Mouse (Mus musculus): ENCODE results near the gene Camkmt. TPM values are rescaled to one million over a fixed set of nuclear protein-coding genes. Genes with fewer than 3 reads are reported as not detected.

Gene Camkmt
- polyA plus RNA-seq, 1 experiment, result 0.31 TPM

DNA sequence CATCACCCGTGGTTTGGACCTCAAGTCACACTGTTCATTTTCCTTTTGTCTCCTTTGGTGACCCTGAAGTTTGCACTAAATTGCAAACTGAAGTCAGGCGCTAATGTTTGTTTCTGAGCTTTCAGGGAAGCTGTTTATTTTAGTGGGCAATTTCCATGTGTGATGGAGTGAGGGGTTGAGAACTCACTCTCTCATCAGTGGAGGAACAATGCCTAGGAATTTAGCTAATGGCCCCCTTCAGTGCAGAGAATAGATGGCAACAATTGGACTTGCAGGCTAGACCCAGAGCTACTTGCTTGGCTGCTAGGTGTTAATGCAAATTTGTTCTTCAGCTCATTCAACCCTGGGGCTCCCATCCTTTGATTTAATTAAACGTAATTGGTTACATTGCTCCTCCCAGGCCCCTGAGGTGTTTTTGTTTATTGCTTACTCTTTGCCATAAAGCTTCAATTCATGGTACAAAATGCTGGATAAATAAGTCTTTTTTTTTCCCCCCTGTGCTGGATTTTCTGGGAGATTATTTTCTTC is 58.9 kb downstream of the Camkmt start:
- no peaks in the 10 kb centered on the region for H3K27me3 ChIP-seq (ENCODE audit: control insufficient read depth)
- H3K4me3 ChIP-seq (replicated peaks), result no peak overlapping the region
- TF ChIP-seq GATA1 (IDR thresholded peaks at IDR 0.05; ENCODE audit: low read length), result no peak
- TF ChIP-seq TAL1 (IDR thresholded peaks at IDR 0.05; ENCODE audit: low read length), result no peak
- no peaks in the 10 kb centered on the region for H3K4me1 ChIP-seq (ENCODE audit: control insufficient read depth)
- H3K36me3 ChIP-seq (ENCODE audit: control insufficient read depth), result no peaks in the 10 kb centered on the region
- no peaks in the 10 kb centered on the region for H3K9me3 ChIP-seq (ENCODE audit: control insufficient read depth, low read length)

DNA sequence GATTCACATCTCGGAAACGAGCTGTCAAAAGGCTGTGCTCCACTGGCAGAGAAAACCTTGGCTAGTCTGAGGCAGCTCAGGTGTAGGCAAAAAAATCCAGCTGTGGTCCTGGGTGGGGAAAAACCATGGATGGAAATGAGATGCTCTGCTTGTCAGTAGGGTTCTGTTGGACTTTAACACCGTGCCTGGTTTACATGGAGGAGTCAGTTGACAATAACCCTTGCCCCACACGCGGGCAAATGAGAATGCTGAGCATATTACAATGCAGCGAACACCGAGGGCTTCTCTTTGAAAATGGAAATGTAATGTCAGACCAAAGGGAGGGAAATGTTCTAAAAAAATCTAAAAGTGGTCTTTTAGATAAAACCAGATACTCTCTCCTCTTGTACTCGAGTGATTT is 60.9 kb downstream of the Camkmt start:
- TF ChIP-seq GATA1 (IDR thresholded peaks at IDR 0.05; ENCODE audit: low read length), result no peak
- no peak overlapping the region for H3K4me3 ChIP-seq (replicated peaks)
- no peaks in the 10 kb centered on the region for H3K27me3 ChIP-seq (ENCODE audit: control insufficient read depth)
- no peaks in the 10 kb centered on the region for H3K4me1 ChIP-seq (ENCODE audit: control insufficient read depth)
- no peaks in the 10 kb centered on the region for H3K9me3 ChIP-seq (ENCODE audit: control insufficient read depth, low read length)
- no peaks in the 10 kb centered on the region for H3K36me3 ChIP-seq (ENCODE audit: control insufficient read depth)

DNA sequence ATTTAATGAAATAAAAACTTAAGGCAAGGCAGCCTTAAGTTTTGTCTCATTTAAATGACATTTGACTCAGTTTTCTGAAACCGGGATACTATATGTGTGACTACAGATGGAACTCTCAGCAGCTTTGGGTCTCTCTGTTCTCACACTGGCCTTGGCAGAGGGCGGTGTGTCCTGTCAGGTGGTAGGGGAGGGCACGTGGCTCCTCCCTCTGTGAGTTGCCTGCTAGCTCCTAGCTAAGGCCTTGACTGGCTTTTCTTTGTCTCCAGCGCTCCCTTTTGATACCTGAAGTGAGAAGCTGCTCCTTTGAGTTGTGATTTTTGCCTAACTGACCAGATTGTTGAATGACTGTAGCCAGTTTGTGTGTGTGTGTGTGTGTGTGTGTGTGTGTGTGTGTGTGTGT is 67.8 kb downstream of the Camkmt start:
- H3K4me3 ChIP-seq (replicated peaks), result no peak overlapping the region
- H3K9me3 ChIP-seq (ENCODE audit: control insufficient read depth, low read length), result no peaks in the 10 kb centered on the region
- no peaks in the 10 kb centered on the region for H3K36me3 ChIP-seq (ENCODE audit: control insufficient read depth)
- H3K27me3 ChIP-seq (ENCODE audit: control insufficient read depth), result no peaks in the 10 kb centered on the region
- no peaks in the 10 kb centered on the region for H3K4me1 ChIP-seq (ENCODE audit: control insufficient read depth)
- TF ChIP-seq TAL1 (IDR thresholded peaks at IDR 0.05; ENCODE audit: low read length) (no peak), GATA1 (IDR thresholded peaks at IDR 0.05; ENCODE audit: low read length) (no peak)

DNA sequence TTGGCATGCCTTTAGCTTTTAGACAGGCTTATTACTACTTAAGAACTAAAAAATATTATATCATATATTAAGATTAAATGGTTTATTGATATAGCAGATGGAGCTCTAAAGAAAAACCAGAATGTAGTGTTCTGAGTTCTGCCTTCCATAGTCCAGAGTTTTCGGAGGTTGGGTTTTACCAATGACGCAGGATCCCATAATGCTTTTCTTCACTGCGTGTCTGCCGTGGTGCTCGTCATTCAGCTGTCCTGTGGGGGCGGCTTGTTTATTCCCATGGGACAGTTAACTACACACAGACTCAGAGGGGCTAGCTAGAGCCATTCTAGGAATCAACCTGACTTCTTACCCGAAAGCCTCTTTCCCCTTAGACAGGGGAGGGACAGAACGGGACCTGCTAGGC is 69.2 kb downstream of the Camkmt start:
- Histone ChIP-seq H3K27me3 (ENCODE audit: control insufficient read depth) (no peaks in the 10 kb centered on the region), H3K9me3 (ENCODE audit: control insufficient read depth, low read length) (no peaks in the 10 kb centered on the region), H3K4me1 (ENCODE audit: control insufficient read depth) (no peaks in the 10 kb centered on the region), H3K36me3 (ENCODE audit: control insufficient read depth) (no peaks in the 10 kb centered on the region), H3K4me3 (replicated peaks) (no peak overlapping the region)
- TF ChIP-seq TAL1 (IDR thresholded peaks at IDR 0.05; ENCODE audit: low read length) (no peak), GATA1 (IDR thresholded peaks at IDR 0.05; ENCODE audit: low read length) (no peak)

DNA sequence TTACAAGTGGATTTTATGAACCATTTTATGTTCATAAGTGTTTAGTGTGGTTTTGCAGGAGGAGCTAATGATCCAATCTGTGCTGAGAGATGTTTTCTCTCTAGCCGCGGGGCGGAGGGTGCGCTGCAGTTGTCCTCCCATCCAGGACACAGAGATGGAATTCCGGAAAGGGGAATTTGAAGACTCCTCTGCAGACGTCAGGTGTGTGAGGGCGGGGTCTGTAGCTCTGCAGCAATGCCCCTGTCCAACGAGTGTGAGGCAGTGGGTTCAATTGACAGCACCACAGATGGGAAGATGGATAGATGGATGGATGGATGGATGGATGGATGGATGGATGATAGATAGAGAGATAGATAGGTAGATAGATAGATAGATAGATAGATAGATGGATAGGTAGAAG is 70.4 kb downstream of the Camkmt start:
- no peak for TF ChIP-seq TAL1 (IDR thresholded peaks at IDR 0.05; ENCODE audit: low read length)
- TF ChIP-seq GATA1 (IDR thresholded peaks at IDR 0.05; ENCODE audit: low read length), result no peak
- H3K9me3 ChIP-seq (ENCODE audit: control insufficient read depth, low read length), result no peaks in the 10 kb centered on the region
- H3K27me3 ChIP-seq (ENCODE audit: control insufficient read depth), result no peaks in the 10 kb centered on the region
- no peaks in the 10 kb centered on the region for H3K36me3 ChIP-seq (ENCODE audit: control insufficient read depth)
- H3K4me1 ChIP-seq (ENCODE audit: control insufficient read depth), result no peaks in the 10 kb centered on the region
- H3K4me3 ChIP-seq (replicated peaks), result no peak overlapping the region

DNA sequence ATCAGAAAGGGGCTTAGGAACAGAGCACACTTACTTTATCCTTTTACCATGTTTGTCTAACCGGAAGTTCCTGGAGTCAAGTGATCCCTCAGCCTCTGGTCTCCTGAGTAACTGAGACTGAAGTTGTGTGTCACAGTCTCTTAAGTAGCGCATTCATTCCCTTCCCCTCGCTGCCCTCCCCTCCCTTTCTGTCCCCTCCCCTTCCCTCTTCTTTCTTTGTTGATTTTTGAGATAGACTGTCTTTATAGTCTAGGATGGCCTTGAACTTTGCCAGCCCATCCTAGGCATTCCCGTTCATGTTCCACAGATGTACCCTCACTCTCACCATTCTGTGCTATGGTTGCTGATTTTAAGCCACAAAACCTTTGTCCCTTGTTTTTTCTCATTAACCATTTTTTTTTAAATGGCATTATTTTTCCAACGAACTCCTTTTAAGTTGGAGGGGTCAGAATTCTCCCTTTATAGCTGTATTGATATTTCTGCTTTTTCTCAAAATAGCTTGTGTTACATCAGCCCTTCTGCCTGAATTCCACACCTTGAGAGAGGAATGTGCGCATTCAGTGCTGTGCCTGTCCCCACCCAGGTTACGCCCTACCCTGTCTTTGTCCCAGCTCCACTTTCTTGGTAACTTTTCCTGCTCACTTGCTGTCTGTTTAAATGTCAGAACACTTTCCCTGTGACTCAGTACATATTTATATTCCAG is 72.4 kb downstream of the Camkmt start:
- H3K36me3 ChIP-seq (ENCODE audit: control insufficient read depth), result no peaks in the 10 kb centered on the region
- no peak overlapping the region for H3K4me3 ChIP-seq (replicated peaks)
- H3K27me3 ChIP-seq (ENCODE audit: control insufficient read depth), result no peaks in the 10 kb centered on the region
- TF ChIP-seq GATA1 (IDR thresholded peaks at IDR 0.05; ENCODE audit: low read length) (no peak), TAL1 (IDR thresholded peaks at IDR 0.05; ENCODE audit: low read length) (no peak)
- no peaks in the 10 kb centered on the region for H3K9me3 ChIP-seq (ENCODE audit: control insufficient read depth, low read length)
- H3K4me1 ChIP-seq (ENCODE audit: control insufficient read depth), result no peaks in the 10 kb centered on the region

DNA sequence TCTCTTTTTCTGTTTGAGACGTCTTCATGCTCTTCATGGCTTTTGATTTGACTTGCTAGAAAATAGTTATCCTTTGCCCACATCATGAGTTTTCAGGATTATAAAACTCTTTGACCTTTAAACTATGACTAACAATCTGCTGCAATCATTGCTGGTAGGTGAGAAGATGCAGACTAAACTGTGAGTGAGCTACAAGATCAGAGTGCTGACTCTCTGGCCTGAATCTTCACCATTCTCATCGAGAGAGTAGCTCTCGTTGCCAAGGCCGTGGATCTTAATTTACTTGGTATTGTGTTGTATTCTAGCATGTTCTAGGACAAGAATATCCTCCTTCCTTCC is 72.9 kb downstream of the Camkmt start:
- no peaks in the 10 kb centered on the region for H3K9me3 ChIP-seq (ENCODE audit: control insufficient read depth, low read length)
- no peaks in the 10 kb centered on the region for H3K27me3 ChIP-seq (ENCODE audit: control insufficient read depth)
- no peaks in the 10 kb centered on the region for H3K4me1 ChIP-seq (ENCODE audit: control insufficient read depth)
- H3K36me3 ChIP-seq (ENCODE audit: control insufficient read depth), result no peaks in the 10 kb centered on the region
- TF ChIP-seq GATA1 (IDR thresholded peaks at IDR 0.05; ENCODE audit: low read length) (no peak), TAL1 (IDR thresholded peaks at IDR 0.05; ENCODE audit: low read length) (no peak)
- H3K4me3 ChIP-seq (replicated peaks), result no peak overlapping the region

DNA sequence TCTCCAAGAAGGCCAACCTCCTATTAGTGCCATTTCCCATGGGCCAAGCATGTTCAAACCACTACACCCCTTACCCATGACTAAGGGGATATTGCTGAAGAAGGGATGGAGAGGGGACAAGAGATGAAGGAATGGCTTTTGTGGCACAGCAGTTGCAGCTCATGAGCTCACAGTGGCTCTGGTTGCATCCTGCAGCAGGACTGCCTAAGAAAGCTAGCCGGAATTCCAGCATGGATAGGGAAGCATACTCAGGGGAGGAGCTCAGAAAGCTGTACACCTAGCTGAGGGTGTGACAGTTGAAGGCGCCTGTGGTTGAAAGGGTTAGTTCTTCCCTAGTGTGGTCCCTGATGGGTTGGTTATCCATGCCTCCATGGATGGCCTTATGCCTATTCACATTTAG is 78.4 kb downstream of the Camkmt start:
- Histone ChIP-seq H3K36me3 (ENCODE audit: control insufficient read depth) (no peaks in the 10 kb centered on the region), H3K27me3 (ENCODE audit: control insufficient read depth) (no peaks in the 10 kb centered on the region), H3K9me3 (ENCODE audit: control insufficient read depth, low read length) (no peaks in the 10 kb centered on the region), H3K4me1 (ENCODE audit: control insufficient read depth) (no peaks in the 10 kb centered on the region), H3K4me3 (replicated peaks) (no peak overlapping the region)
- TF ChIP-seq GATA1 (IDR thresholded peaks at IDR 0.05; ENCODE audit: low read length) (no peak), TAL1 (IDR thresholded peaks at IDR 0.05; ENCODE audit: low read length) (no peak)

DNA sequence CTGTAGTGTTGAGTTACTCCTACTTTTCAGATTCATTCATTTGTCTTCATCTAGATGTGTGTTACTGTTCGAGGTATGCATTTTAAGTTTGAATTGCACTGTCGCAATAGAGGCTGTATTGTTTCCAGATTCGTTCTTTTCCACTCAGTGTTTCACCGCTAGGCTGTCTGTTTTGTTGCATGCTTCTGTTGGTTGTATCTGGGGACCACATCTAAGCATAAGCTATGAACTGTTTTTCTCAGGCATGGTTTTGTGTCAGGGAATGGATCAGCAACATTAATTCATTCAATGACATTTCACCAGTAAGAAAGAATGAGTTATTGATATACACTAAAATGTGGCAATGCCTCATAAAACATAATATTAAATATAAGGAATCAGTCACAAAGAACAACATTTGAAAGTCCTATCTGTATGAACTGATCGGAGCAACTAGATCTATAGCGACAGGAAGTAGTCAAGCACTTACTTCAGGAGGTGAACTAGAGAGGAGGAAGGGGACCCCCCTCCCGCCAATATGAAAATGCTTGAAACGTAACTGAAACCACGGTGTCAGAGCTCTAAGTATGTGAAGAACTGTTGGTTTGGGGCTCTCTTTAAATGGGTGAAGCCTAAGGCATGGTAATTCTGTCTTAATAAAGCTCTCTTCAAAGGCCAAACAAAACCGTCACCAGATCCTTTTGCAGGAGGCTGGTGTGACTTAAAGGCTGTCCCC is 80.3 kb downstream of the Camkmt start:
- H3K9me3 ChIP-seq (ENCODE audit: control insufficient read depth, low read length), result no peaks in the 10 kb centered on the region
- H3K27me3 ChIP-seq (ENCODE audit: control insufficient read depth), result no peaks in the 10 kb centered on the region
- TF ChIP-seq GATA1 (IDR thresholded peaks at IDR 0.05; ENCODE audit: low read length), result no peak
- TF ChIP-seq TAL1 (IDR thresholded peaks at IDR 0.05; ENCODE audit: low read length), result no peak
- no peaks in the 10 kb centered on the region for H3K4me1 ChIP-seq (ENCODE audit: control insufficient read depth)
- no peaks in the 10 kb centered on the region for H3K36me3 ChIP-seq (ENCODE audit: control insufficient read depth)
- H3K4me3 ChIP-seq (replicated peaks), result no peak overlapping the region

Measured in erythroblast, embryonic 14.5 days (primary cell).